Mouse (Mus musculus) forebrain, embryonic 10.5 days (tissue): ENCODE data around the gene Ppm1h. TPM values are rescaled to one million over a fixed set of nuclear protein-coding genes. Genes with fewer than 3 reads are reported as not detected.

Experiments used
- DNase-seq: peaks from one replicate; pipeline ENCODE4 v3.0.0-alpha.2; 2017; ENCODE audit warnings: low spot score; ENCODE audit errors: extremely low spot score
- H3K27ac ChIP-seq: fragments of 300-500 bp; sonication (generic); 2 replicates; pipeline ENCODE4 v1.5.1; 2016; ENCODE audit warnings: mild to moderate bottlenecking
- H3K27me3 ChIP-seq: fragments of 300-500 bp; sonication (generic); 2 replicates; pipeline ENCODE4 v1.6.1; 2016; ENCODE audit warnings: mild to moderate bottlenecking; ENCODE audit not compliant: poor library complexity, severe bottlenecking
- H3K36me3 ChIP-seq: fragments of 300-500 bp; sonication (generic); replicated peaks from 2 replicates; pipeline ENCODE4 v1.6.1; 2016; ENCODE audit warnings: mild to moderate bottlenecking, moderate library complexity
- H3K4me1 ChIP-seq: fragments of 300-500 bp; sonication (generic); 2 replicates; pipeline ENCODE4 v1.6.1; 2016
- H3K4me3 ChIP-seq: fragments of 300-500 bp; sonication (generic); 2 replicates; pipeline ENCODE4 v1.5.1; 2016; ENCODE audit warnings: mild to moderate bottlenecking, moderate library complexity
- H3K9me3 ChIP-seq: fragments of 300-500 bp; sonication (generic); 2 replicates; pipeline ENCODE4 v1.6.1; 2016; ENCODE audit warnings: mild to moderate bottlenecking, moderate library complexity
- WGBS: fragments of 180-500 bp; shearing (Covaris S2); methylation state at CpG from one replicate; pipeline ENCODE4 v1.1.7; 2016; 5-methylcytosine and 5-hydroxymethylcytosine counted together
- polyA plus RNA-seq: library from polyadenylated mRNA; unstranded; fragments of >200 nt; fragmentation: Nextera tagmentation; extraction: Ambion mirVana; gene quantifications from 2 replicates; pipeline ENCODE4 v1.2.1, GENCODE M21; 2016

Gene Ppm1h
- polyA plus RNA-seq, 1 experiment from 2014 or later, result 2.7 TPM

- no peak overlapping the region for H3K27ac ChIP-seq
- 36% methylated on average over 4 of the region's 4 CpGs for WGBS
Observed at GRCm38 (mm10) chr10:122681085-122681408, 2.5 kb downstream of the Ppm1h start.

GRCm38 (mm10) chr10:122683819-122684330 lies 5.3 kb downstream of the Ppm1h start:
- 79% methylated on average over 5 of the region's 5 CpGs for WGBS
- no peaks in the 10 kb centered on the region for H3K36me3 ChIP-seq

More at GRCm38 (mm10) chr10:122681085-122681408, 2.5 kb downstream of the Ppm1h start:
- no peak for DNase-seq
- Histone ChIP-seq H3K36me3 (no peaks in the 10 kb centered on the region), H3K4me1 (peaks cover 29% of the 10 kb centered on the region), H3K4me3 (no peak overlapping the region), H3K27me3 (peaks cover 49% of the 10 kb centered on the region), H3K9me3 (no peaks in the 10 kb centered on the region)

DNA sequence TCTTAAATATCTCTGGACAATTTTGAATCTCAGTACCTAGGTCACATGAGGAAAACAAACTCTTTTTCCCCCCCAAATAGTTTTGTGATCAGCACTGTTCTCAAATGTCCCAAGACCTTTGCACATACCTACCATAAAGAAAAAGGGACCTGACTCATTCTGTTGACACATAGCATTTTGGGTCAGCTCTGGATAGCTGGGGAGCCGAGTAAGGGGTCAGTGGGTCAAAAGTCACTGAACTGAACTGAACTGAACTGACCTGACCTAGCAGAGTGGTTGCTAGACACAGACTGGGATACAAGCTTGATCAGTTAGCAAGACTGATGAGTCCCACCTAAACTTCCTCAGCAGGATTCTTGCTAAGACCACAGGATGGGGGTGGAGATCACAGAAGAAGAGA lies 6.7 kb downstream of the Ppm1h start:
- H3K4me1 ChIP-seq, result peaks cover 9% of the 10 kb centered on the region
- no peaks in the 10 kb centered on the region for H3K36me3 ChIP-seq
- peaks cover 15% of the 10 kb centered on the region for H3K27me3 ChIP-seq
- no peak overlapping the region for H3K27ac ChIP-seq
- 53% methylated on average over 1 of the region's 1 CpGs for WGBS
- no peak for DNase-seq
- no peaks in the 10 kb centered on the region for H3K9me3 ChIP-seq
- H3K4me3 ChIP-seq, result no peak overlapping the region

More at GRCm38 (mm10) chr10:122683819-122684330, 5.3 kb downstream of the Ppm1h start:
- Histone ChIP-seq H3K4me3 (no peak overlapping the region), H3K27ac (no peak overlapping the region), H3K9me3 (no peaks in the 10 kb centered on the region), H3K4me1 (peaks cover 24% of the 10 kb centered on the region), H3K27me3 (peaks cover 24% of the 10 kb centered on the region)
- no peak for DNase-seq

DNA sequence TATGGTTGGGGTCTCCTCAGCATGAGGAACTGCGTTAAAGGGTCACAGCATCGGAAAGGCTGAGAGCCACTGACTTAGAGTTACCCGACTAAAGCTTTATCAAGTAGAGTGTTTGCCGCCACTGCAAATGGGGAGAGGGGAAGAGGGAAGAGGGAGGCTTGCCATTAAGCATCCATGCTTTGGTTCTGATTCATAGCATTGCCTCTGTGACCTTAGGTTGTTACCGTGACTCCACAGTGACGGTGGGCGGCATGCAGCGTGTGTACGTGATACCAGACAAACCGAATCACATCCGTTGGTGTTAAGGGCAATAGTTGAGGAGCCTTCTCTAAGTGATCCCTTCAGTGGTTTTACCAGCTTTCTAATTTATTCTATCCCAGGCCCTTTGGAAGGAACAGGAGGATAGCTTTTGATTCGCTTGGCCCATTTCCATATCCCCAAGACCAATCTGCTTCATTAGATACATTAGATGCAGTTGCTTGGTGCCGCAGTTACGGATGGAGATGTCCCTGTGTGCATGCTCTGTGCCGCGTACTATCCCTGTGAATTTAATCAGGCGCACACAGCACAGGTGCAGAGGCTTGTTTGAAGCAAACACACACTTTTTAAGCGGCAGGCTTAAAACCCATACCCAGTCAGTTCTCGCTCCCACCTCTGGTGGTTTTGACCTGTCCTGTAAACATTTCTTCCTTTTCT lies 7.4 kb downstream of the Ppm1h start:
- no peak overlapping the region for H3K4me3 ChIP-seq
- H3K27ac ChIP-seq, result no peak overlapping the region
- peaks cover 8% of the 10 kb centered on the region for H3K27me3 ChIP-seq
- peaks cover 3% of the 10 kb centered on the region for H3K4me1 ChIP-seq
- no peaks in the 10 kb centered on the region for H3K36me3 ChIP-seq
- H3K9me3 ChIP-seq, result no peaks in the 10 kb centered on the region
- DNase-seq, result no peak
- 93% methylated on average over 19 of the region's 19 CpGs for WGBS

GRCm38 (mm10) chr10:122690698-122691097 lies 12.1 kb downstream of the Ppm1h start:
- Histone ChIP-seq H3K27me3 (no peaks in the 10 kb centered on the region), H3K36me3 (no peaks in the 10 kb centered on the region), H3K4me3 (no peak overlapping the region), H3K9me3 (no peaks in the 10 kb centered on the region), H3K27ac (no peak overlapping the region), H3K4me1 (peaks cover 17% of the 10 kb centered on the region)
- 84% methylated on average over 6 of the region's 6 CpGs for WGBS
- no peak for DNase-seq

DNA sequence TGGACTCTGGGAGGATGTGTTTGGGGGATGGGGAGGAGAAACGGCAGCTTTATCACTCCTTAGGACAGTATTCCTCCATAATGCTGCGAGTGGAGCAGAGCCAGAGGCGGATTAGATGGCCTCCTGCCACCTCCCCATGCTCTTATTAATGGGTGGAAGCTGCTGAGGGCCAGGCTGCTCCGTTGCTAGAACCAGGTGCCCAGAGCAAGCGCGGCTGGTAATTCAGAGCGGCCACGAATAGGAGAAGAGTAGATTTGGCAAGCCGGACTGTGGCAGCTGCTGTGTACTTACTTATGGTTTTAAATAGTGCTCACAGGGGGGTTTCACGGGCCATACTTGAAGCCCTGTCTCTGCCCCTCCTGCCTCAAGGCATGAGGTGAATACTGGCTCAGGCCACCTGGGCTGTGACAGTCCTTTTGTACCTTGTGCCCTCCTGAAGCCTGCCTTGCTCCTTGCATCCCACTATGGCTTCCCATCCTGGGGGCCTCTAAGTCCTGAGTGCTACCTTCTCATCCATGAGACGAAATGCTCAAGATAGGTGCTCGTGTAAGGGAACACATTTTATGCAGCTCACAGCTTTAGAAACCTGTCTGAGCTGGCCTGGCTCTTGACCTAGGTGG lies 14.7 kb downstream of the Ppm1h start:
- Histone ChIP-seq H3K4me1 (peaks cover 17% of the 10 kb centered on the region), H3K4me3 (no peak overlapping the region), H3K36me3 (no peaks in the 10 kb centered on the region), H3K27ac (peak overlapping the region; percentile 4; the same call in 1 of the 2 replicates), H3K9me3 (peaks cover 2% of the 10 kb centered on the region; the same call in 1 of the 2 replicates), H3K27me3 (no peaks in the 10 kb centered on the region)
- WGBS, result 74% methylated on average over 12 of the region's 12 CpGs
- no peak for DNase-seq

DNA sequence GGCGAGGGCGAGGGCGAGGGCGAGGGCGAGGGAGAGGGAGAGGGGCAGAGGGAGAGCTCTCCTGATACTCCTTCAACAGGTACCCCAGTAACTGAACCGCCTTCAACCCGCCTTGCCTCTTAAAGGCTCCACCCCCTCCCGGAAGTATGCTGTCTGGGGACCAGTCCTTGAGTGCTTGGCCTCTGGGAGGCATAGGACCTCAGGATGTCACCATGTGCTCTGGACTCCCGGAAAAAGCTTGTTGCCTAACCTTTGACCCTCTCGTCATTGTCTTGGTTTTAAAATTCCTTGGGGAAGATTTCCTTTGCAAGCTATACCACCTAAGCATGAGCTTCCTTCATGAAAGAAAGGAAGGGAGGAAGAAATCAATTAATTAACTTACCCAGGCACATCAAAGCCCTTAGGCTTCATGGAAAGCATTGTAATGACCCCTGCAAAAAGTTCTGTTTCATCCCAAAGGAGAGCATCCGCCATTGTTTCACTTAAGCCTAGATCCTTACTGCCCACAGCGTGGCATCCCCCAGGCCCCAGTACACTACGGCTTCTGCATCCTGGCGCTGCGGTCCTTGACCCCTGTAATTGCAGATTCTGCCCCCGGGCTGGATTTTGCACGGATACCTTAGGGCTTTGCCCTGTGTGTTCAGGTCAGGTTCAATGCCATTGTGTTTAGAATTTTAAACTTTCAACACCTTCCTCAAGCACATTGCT lies 15.5 kb downstream of the Ppm1h start:
- peaks cover 2% of the 10 kb centered on the region; the same call in 1 of the 2 replicates for H3K9me3 ChIP-seq
- 0 out of 2 replicates have a peak overlapping the region, but pooled peaks have one; percentile 4 for H3K27ac ChIP-seq
- H3K36me3 ChIP-seq, result no peaks in the 10 kb centered on the region
- H3K4me3 ChIP-seq, result no peak overlapping the region
- H3K4me1 ChIP-seq, result peaks cover 17% of the 10 kb centered on the region
- no peaks in the 10 kb centered on the region for H3K27me3 ChIP-seq
- 72% methylated on average over 17 of the region's 17 CpGs for WGBS
- DNase-seq, result peak; percentile 25

- no peak overlapping the region for H3K27ac ChIP-seq
- DNase-seq, result no peak
- H3K36me3 ChIP-seq, result no peaks in the 10 kb centered on the region
- 84% methylated on average over 1 of the region's 1 CpGs for WGBS
- H3K4me3 ChIP-seq, result no peak overlapping the region
- H3K27me3 ChIP-seq, result no peaks in the 10 kb centered on the region
- peaks cover 2% of the 10 kb centered on the region; the same call in 1 of the 2 replicates for H3K9me3 ChIP-seq
- peaks cover 17% of the 10 kb centered on the region for H3K4me1 ChIP-seq
Observed at GRCm38 (mm10) chr10:122696335-122696734, 17.8 kb downstream of the Ppm1h start.

DNA sequence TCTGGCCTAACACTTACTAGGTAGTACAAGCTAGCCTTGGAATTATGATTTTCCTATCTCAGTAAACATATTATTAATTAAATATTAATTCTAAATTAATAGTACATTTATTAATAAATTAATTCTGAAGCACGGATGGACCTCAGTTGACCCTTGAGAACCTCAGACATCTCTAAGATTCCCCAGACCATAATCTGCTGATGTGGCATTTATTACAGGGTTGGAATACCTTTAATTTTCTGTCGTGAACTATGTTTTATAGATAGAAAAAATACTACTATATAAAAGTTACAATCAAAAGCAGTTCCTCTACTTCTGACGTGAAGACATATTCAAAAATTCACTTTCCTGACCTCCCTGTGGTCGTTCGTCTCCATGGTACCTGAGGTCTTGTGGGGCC lies 19.8 kb downstream of the Ppm1h start:
- WGBS, result 91% methylated on average over 5 of the region's 5 CpGs
- Histone ChIP-seq H3K4me3 (no peak overlapping the region), H3K27ac (no peak overlapping the region), H3K27me3 (no peaks in the 10 kb centered on the region), H3K36me3 (no peaks in the 10 kb centered on the region), H3K4me1 (peaks cover 11% of the 10 kb centered on the region), H3K9me3 (peaks cover 2% of the 10 kb centered on the region; the same call in 1 of the 2 replicates)
- no peak for DNase-seq

DNA sequence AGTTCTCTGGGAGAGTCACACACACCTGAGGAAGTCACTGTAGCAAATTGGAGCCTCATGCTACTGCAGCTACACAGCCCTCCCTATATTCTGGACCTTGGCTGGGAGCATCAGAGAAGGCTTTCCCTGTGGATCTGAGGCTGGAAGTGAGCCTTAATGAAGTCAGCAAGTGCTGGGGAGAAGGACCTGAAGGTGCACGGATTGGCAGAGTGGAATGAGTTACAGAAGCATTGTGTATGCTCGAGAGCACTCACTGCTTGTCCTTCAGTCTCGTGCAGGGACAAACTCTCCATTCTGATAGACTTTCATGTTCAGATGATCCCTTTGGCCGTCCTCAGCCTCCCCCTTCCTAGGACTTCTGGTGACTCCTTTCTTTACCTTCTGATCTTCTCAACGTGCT lies 26.3 kb downstream of the Ppm1h start:
- no peaks in the 10 kb centered on the region for H3K36me3 ChIP-seq

GRCm38 (mm10) chr10:122705457-122705856 lies 26.9 kb downstream of the Ppm1h start:
- no peaks in the 10 kb centered on the region for H3K4me1 ChIP-seq
- H3K9me3 ChIP-seq, result no peaks in the 10 kb centered on the region
- no peak overlapping the region for H3K27ac ChIP-seq
- H3K36me3 ChIP-seq, result no peaks in the 10 kb centered on the region
- DNase-seq, result no peak
- WGBS, result 90% methylated on average over 6 of the region's 6 CpGs
- H3K4me3 ChIP-seq, result no peak overlapping the region
- H3K27me3 ChIP-seq, result no peaks in the 10 kb centered on the region

More for the DNA sequence above, 26.3 kb downstream of the Ppm1h start:
- H3K4me3 ChIP-seq, result no peak overlapping the region
- H3K27ac ChIP-seq, result no peak overlapping the region
- no peaks in the 10 kb centered on the region for H3K4me1 ChIP-seq
- H3K9me3 ChIP-seq, result no peaks in the 10 kb centered on the region
- 89% methylated on average over 5 of the region's 5 CpGs for WGBS
- no peak for DNase-seq
- H3K27me3 ChIP-seq, result no peaks in the 10 kb centered on the region

DNA sequence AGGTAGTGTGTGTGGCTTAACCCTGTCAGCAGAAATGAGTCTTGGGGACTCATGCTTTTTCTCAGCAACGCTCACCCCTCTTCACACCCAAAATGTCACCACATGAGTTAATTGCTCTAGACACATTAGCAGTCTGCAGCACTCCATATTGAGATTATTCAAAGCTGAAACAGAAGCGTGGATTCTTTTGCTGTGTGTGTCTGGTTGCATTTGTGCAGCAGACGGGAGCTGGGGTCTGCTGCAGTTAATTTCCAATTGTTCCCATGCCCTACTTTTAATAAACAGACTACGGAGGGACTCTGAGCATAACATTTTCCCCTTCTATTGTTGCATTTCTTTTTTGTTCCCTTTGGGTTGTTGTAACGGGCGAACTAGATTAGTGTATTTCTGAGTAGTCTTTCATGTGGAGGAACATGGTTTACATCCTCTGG lies 32.8 kb downstream of the Ppm1h start:
- H3K4me1 ChIP-seq, result peaks cover 22% of the 10 kb centered on the region
- WGBS, result 76% methylated on average over 6 of the region's 6 CpGs
- no peaks in the 10 kb centered on the region for H3K9me3 ChIP-seq
- H3K27me3 ChIP-seq, result no peaks in the 10 kb centered on the region
- no peak overlapping the region for H3K4me3 ChIP-seq
- H3K27ac ChIP-seq, result no peak overlapping the region
- no peaks in the 10 kb centered on the region for H3K36me3 ChIP-seq
- no peak for DNase-seq
